Mouse (Mus musculus): Measurements from ENCODE around the gene Iqgap2.

Iqgap2 gene

GRCm38 (mm10) chr13:95646687-95647111 lies 245.0 kb downstream of the Iqgap2 start:
- no peak for DNase-seq

DNA sequence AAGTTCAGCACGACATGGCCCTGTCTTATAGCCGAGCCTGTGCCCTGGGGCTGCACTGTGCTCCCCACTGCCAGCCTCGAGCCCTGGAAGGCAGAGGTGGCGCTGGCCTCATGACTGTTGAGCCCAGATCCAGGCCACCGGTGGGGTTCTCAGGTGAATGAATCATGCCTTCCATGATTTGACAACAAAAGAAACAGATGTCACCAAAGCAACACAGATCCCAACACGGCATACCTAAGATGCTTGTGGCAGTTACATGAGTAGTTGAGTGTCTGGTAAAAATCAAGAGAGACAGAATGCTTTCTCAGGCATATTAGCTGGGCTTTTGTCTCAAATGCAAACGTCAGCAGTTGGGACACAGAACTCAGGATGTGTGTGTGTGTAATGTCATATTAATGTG lies 248.0 kb downstream of the Iqgap2 start:
- no peak for DNase-seq

- DNase-seq, result no peak
Measured at GRCm38 (mm10) chr13:95641061-95641986, 250.4 kb downstream of the Iqgap2 start.

DNA sequence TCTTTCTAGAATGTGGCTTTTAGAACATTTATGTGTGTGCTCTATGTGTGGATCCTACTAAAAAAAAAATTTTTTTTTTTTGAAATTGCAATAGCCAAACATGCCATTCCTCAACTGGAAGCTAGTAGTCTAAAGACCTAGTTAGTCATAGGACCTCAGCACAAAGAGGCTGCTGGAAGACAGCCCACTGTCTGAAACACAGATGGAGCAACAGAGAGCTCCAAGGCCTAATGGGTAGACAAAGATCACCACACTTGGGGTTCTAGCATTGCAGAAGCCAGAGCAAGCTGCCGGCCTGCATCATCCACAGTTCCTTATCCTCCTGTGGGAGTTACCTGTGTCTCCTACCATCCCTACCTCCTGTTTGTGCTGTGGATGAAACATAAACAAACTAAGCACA lies 251.3 kb downstream of the Iqgap2 start:
- no peak for DNase-seq

DNA sequence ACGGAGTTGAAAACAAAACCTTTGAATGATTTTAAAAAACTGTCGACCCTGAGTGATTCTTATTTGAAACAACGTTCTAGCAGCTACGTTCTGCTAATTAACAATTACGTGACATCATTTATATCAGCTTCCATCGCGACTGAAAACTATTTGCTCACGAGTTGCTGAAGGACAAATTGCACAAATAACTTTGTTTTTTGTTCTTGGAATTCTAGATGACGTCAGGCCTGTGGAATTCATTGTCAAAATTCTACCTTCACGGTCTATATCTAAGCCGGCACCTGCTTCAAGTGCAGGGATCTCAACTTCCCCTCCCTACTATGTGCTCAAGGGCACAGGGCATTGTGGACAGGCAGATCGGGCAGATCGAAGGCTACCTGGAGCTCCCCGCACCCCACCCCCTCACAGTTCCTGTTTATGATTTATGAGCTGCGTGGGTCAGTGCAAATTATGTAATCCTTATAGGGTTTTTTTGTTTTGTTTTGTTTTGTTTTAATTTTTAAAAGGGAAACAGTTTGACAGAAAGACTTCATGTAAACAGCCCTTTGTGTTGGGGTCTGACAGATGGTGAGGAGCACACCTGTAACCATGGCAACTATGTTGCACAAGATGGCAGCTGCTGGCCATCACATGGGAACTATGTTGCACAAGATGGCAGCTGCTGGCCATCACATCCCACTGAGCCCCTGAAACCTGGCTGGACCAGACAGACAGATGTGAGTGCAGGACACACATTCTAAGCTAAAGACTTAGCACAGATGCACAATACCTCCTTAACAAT lies 252.2 kb downstream of the Iqgap2 start:
- no peak for DNase-seq

DNA sequence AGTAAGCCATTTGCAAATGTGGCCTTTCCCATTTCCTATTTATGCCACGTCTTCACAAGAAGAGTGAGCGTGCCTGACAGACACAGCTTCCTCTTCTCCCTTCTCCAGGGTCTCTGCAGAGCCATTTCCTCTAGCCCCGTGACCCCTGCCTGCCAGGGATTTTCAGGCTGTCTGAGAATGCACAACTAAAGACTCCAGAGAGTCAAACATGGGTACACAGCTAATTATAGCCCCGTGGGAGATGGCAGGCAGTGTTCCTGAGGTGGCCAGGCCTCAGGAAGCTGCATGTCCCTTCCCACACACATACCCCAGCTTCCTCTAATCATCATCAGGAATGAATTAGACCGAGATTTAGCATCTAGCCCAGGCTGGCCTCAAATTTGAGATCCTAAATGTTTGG lies 252.8 kb downstream of the Iqgap2 start:
- no peak for DNase-seq

GRCm38 (mm10) chr13:95637737-95638136 lies 254.0 kb downstream of the Iqgap2 start:
- DNase-seq, result no peak

- DNase-seq, result no peak
Measured at GRCm38 (mm10) chr13:95635301-95635700, 256.4 kb downstream of the Iqgap2 start.

DNA sequence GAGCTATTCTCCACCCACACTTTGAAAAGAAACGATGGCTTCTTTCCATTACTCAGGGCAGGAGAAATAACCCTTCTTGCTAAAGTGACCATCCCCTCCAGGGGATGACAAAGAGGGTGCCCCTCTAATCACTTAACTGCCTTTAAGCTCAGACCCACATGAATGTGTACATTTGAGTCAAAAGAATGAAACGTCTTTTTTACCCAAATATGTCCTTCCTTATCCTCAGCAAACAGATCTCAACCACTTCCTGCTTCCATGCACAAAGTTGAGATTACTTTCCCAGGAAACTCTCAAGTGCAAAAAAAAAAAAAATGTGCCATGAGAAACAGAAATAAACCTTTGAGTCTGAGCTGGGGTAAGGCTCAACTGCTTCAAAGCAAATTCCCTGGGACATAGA lies 257.3 kb downstream of the Iqgap2 start:
- no peak for DNase-seq

GRCm38 (mm10) chr13:95633384-95633783 lies 258.3 kb downstream of the Iqgap2 start:
- DNase-seq, result peak; percentile 29

- DNase-seq, result no peak
Measured at GRCm38 (mm10) chr13:95632144-95632543, 259.6 kb downstream of the Iqgap2 start.

- DNase-seq, result no peak
Measured at GRCm38 (mm10) chr13:95630747-95631146, 261.0 kb downstream of the Iqgap2 start.

DNA sequence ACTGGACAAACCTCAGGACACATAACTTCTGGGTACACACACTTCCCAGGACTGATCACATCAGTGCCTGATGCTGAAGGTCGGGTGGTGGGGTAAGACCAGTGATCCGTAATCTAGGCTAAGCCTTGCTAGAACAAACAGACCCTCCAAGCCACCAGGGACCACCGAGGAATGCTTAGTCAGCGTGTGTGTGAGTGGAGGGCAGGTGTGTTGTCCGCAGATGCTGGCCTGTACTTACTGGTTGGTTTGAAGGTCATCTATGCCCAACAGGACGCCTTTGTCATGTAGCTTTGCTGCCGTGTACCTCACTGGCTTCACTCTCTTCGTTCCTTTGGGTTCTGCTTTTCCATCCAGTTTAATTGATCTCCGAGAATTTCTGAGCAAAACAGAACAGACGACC lies 262.0 kb downstream of the Iqgap2 start:
- DNase-seq, result no peak

DNA sequence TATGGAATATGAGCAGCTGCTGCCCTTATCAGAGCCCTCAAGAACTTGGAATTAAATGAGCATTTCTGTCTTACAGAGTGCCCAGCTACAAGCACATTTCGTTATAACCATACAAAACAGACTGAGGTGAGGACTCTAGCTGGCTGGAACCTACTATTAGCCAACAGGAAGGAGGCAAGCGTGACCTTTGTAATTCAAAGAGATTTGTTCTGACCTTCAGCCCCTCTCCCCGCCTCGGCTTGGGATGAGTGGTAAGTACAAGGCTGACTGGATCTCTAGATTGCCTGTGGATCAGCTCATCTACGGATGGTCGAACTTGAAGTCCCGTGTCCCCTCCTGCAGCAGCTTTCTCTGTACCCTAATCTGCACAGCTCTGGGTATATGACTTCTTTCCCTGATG lies 265.0 kb downstream of the Iqgap2 start:
- DNase-seq, result no peak

DNA sequence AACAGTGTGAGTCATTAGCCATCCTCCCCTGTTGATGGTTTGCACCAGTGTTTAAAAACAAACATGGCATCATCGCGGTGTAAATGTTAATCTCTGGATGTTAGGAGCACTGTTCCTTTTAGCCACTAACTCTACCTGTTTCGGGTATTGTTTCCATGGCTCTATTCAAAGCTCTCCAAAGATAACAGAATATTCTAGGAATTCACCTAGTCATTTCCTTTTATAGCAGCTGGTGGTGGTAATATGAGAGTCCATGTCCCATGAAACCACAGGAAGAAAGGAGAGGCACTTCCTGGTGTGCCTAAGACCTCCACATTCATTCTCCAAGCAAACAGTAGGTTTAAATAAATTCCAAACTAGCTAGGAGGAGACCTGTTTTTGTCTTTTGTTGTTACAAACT lies 268.7 kb downstream of the Iqgap2 start:
- no peak for DNase-seq

- DNase-seq, result no peak
Measured at GRCm38 (mm10) chr13:95621563-95621962, 270.2 kb downstream of the Iqgap2 start.

- no peak for DNase-seq
Measured at GRCm38 (mm10) chr13:95618859-95619258, 272.9 kb downstream of the Iqgap2 start.

DNA sequence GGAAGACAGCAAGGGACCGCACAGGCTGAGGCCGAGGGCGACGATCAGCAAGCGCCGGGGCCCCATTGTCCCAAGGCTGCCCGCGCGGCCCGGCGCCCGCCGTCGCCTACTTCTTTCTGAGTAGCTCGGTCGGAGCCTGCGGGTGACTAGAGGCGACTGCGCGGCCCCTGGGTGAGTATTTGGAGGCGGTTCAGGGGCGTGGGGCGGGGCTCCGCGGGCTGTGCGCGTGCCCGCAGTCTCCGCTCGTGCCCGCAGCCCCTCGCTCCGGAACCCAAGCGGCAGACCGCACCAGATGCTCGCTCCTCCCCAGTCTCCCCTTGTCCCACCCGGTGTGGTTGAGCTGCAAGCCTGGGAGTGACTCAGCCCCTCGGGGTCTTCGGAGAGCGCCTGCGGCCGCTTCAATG lies 273.4 kb downstream of the Iqgap2 start, which contains the start of gene F2r:
Gene F2r, minus strand, starts transcription at position 179 of the 404 bp plus-strand sequence.
- DNase-seq, result peak; percentile 44

- DNase-seq, result no peak
Measured at GRCm38 (mm10) chr13:95617671-95618171, 274.0 kb downstream of the Iqgap2 start.

DNA sequence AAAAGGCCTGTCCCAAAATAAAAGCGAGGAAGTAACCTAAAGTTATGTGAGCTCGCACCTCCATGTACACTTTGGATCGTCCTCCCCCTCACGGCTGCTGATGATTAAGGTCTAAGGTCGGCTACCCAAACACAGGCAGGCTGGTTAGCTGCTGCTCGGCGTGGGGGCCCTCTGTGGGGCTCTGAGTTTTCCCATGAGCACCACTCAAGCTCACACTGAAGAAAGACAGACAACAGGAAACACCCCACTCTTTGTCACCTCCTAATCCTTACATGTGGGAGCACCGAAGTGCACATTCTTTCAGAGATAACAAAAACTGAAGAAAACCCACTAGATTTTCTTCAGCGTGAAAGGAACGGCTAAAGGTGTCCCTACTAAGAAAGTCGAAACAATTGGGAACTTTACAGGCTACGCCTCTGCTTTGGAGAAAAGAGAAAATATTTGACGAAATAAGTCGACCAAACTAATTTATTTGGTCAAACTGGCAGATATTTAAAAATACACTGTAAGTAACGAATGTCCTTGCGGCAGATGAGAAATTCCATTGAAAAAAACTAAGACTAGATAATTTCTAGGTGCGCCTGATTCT lies 274.5 kb downstream of the Iqgap2 start:
- no peak for DNase-seq

- no peak for DNase-seq
Measured at GRCm38 (mm10) chr13:95616512-95616911, 275.2 kb downstream of the Iqgap2 start.

- DNase-seq, result no peak
Measured at GRCm38 (mm10) chr13:95614757-95615156, 277.0 kb downstream of the Iqgap2 start.

DNA sequence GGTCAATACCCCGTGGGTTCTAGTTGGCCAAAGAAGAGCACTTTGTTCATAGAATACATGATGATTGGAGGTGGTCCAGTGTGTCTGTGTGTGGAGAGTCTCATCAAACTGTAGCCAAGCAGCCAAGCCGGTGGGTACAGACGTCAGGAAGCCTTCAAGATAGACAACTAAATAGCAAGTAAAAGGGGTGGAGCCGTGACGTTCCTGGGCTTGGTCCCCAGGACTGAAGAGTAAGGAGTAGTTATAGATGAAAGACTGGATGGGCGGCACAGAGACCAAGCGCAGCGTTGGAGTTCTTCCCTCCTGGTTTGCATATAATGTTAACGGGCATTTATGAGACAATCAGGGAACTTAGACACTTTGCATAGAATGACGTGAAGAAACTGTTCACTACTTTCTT lies 279.5 kb downstream of the Iqgap2 start:
- no peak for DNase-seq
